Mouse (Mus musculus) hindbrain, embryonic 11.5 days (tissue): Measurements from ENCODE around the gene Elmo2. TPM values are rescaled to one million over a fixed set of nuclear protein-coding genes. Genes with fewer than 3 reads are reported as not detected.

ENCODE experiments used
- ATAC-seq: fragments of 200-750 bp; cut with Nextera tagmentation; 2 replicates; pipeline ENCODE4 v1.8.0; 2017; ENCODE audit warnings: mild to moderate bottlenecking, moderate TSS enrichment, moderate library complexity; ENCODE audit not compliant: low FRiP score
- DNase-seq: peaks from one replicate; pipeline ENCODE4 v3.0.0-alpha.2; 2015; ENCODE audit warnings: low spot score
- H3K27ac ChIP-seq: fragments of 300-500 bp; sonication (generic); 2 replicates; pipeline ENCODE4 v1.5.1; 2014; ENCODE audit warnings: mild to moderate bottlenecking, low read depth, low read length
- H3K27me3 ChIP-seq: fragments of 300-500 bp; sonication (generic); 2 replicates; pipeline ENCODE4 v1.6.1; 2014; ENCODE audit warnings: mild to moderate bottlenecking, low read length, moderate library complexity, mixed read lengths; ENCODE audit not compliant: control insufficient read depth, insufficient read depth
- H3K36me3 ChIP-seq: fragments of 300-500 bp; sonication (generic); 2 replicates; pipeline ENCODE4 v1.6.1; 2014; ENCODE audit warnings: mild to moderate bottlenecking, low read length, moderate library complexity, mixed read lengths; ENCODE audit not compliant: control insufficient read depth, insufficient read depth
- H3K4me1 ChIP-seq: fragments of 300-500 bp; sonication (generic); replicated peaks from 2 replicates; pipeline ENCODE4 v1.6.1; 2014; ENCODE audit warnings: low read length, mixed read lengths; ENCODE audit not compliant: control insufficient read depth, insufficient read depth
- H3K4me2 ChIP-seq: fragments of 300-500 bp; sonication (generic); replicated peaks from 2 replicates; pipeline ENCODE4 v1.6.1; 2014; ENCODE audit warnings: mild to moderate bottlenecking, low read depth, low read length
- H3K4me3 ChIP-seq: fragments of 300-500 bp; sonication (generic); 2 replicates; pipeline ENCODE4 v1.5.1; 2014; ENCODE audit warnings: low read depth, low read length
- H3K9ac ChIP-seq: fragments of 300-500 bp; sonication (generic); 2 replicates; pipeline ENCODE4 v1.6.1; 2014; ENCODE audit warnings: low read depth, low read length
- H3K9me3 ChIP-seq: fragments of 300-500 bp; sonication (generic); 2 replicates; pipeline ENCODE4 v1.6.1; 2016; ENCODE audit warnings: low read length; ENCODE audit not compliant: control insufficient read depth
- WGBS: fragments of 180-500 bp; shearing (Covaris S2); extraction: QIAGEN DNeasy Blood & Tissue Kit; methylation state at CpG from one replicate; pipeline ENCODE4 v1.1.7; 2014; 5-methylcytosine and 5-hydroxymethylcytosine counted together
- polyA plus RNA-seq: library from polyadenylated mRNA; unstranded; fragments of >200 nt; fragmentation: Nextera tagmentation; extraction: Ambion mirVana; gene quantifications from 2 replicates; pipeline ENCODE4 v1.2.1, GENCODE M21; 2014

The Elmo2 gene
- polyA plus RNA-seq, 1 experiment from 2014 or later: 76.7 TPM

GRCm38 (mm10) chr2:165329703-165330102 lies 3.4 kb upstream of the Elmo2 start:
- no peak overlapping the region for H3K27ac ChIP-seq
- no peak overlapping the region for H3K4me2 ChIP-seq
- no peak overlapping the region for H3K9ac ChIP-seq
- H3K4me1 ChIP-seq: peaks cover 6% of the 10 kb centered on the region; the same call in 1 of the 2 replicates
- no peaks in the 10 kb centered on the region for H3K27me3 ChIP-seq
- no peak overlapping the region for H3K4me3 ChIP-seq
- no peaks in the 10 kb centered on the region for H3K9me3 ChIP-seq
- DNase-seq (no peak), ATAC-seq (no peak)
- H3K36me3 ChIP-seq: no peaks in the 10 kb centered on the region
- WGBS: 37% methylated on average over 3 of the region's 3 CpGs

DNA sequence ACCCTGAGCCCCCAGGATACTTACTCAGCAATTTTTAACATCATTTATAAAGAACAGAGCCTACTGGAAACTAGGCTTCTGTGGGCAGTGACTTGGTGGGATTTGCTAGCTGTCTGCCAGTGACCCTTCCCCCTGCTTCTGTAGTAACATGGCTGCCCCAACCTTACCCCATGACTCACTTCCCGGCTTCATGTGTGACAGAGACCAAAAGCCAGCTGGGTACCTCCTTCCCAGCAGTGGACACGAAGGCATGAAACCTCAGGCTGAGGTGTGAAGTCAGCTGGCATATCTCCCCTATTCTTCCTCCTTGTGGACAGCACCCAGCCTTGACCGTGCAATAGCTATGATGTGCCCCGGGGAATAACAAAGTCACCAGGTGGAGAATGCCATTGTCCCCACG lies 2.5 kb upstream of the Elmo2 start:
- ATAC-seq (no peak), DNase-seq (no peak)
- Histone ChIP-seq H3K27ac (no peak overlapping the region), H3K4me2 (no peak overlapping the region), H3K4me1 (peaks cover 6% of the 10 kb centered on the region; the same call in 1 of the 2 replicates), H3K9me3 (no peaks in the 10 kb centered on the region), H3K36me3 (no peaks in the 10 kb centered on the region), H3K4me3 (no peak overlapping the region), H3K27me3 (no peaks in the 10 kb centered on the region), H3K9ac (no peak overlapping the region)
- 79% methylated on average over 5 of the region's 5 CpGs for WGBS

DNA sequence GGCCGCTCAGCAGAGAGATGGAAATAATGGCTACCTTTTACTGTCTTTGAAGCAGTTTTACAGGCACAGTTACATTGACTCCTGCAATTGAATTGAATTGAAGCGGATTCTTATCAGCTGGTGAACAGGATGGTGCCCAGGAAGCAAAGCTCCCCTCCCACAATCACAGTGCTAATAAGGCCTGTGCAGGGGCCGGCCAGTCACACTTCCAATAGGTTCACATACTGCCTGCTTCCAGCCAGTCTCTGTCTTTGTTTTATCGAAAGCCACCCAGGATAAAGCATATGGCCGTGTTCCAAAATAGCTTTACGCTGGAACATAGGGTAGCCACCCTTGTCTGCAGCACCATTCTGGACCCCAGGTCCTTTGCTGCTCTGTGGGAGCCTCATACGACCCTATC lies 1.1 kb upstream of the Elmo2 start:
- DNase-seq: no peak

GRCm38 (mm10) chr2:165325521-165326303 lies 567 bp downstream of the Elmo2 start:
- WGBS: under 1% methylated on average over 30 of the region's 30 CpGs
- Histone ChIP-seq H3K27ac (peak overlapping the region; percentile 68), H3K4me1 (peaks cover 14% of the 10 kb centered on the region; the same call in 1 of the 2 replicates), H3K36me3 (no peaks in the 10 kb centered on the region), H3K4me2 (peak overlapping the region; percentile 81), H3K4me3 (peak overlapping the region; percentile 87), H3K9me3 (no peaks in the 10 kb centered on the region), H3K27me3 (no peaks in the 10 kb centered on the region), H3K9ac (peak overlapping the region; percentile 92)
- ATAC-seq (peak; percentile 36), DNase-seq (no peak)

More for the DNA sequence above, 1.1 kb upstream of the Elmo2 start:
- Histone ChIP-seq H3K36me3 (no peaks in the 10 kb centered on the region), H3K4me2 (peak overlapping the region; percentile 89; the same call in 1 of the 2 replicates), H3K4me3 (peak overlapping the region; percentile 87; the same call in 1 of the 2 replicates), H3K9me3 (no peaks in the 10 kb centered on the region), H3K27ac (no peak overlapping the region), H3K9ac (no peak overlapping the region; the same call in 1 of the 2 replicates), H3K4me1 (peaks cover 6% of the 10 kb centered on the region; the same call in 1 of the 2 replicates), H3K27me3 (no peaks in the 10 kb centered on the region)
- WGBS: 64% methylated on average over 7 of the region's 7 CpGs
- ATAC-seq: no peak

DNA sequence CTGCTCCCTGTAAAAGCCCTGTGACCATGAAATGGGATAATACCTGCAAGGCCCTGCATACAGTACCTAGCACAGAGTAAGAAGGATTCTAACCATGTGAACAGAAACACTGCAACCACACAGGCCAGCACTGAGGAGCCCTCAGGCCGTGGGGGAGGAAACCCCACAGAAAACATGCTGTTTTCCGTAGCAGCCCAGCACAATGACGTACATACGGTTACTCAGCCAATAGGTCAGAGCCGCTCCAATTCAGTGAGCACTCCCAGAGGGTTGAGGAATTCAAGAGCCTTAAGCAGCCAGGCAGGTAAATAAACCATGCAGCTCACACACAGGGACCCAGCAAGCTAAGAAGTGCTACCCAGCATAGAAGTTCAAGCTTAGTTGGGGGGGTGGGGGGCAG lies 2.4 kb downstream of the Elmo2 start:
- H3K4me3 ChIP-seq: no peak overlapping the region
- no peaks in the 10 kb centered on the region for H3K27me3 ChIP-seq
- H3K4me1 ChIP-seq: peaks cover 14% of the 10 kb centered on the region; the same call in 1 of the 2 replicates
- H3K9me3 ChIP-seq: no peaks in the 10 kb centered on the region
- DNase-seq (no peak), ATAC-seq (no peak)
- no peak overlapping the region for H3K9ac ChIP-seq
- no peak overlapping the region for H3K27ac ChIP-seq
- 49% methylated on average over 5 of the region's 5 CpGs for WGBS
- no peaks in the 10 kb centered on the region for H3K36me3 ChIP-seq
- H3K4me2 ChIP-seq: no peak overlapping the region

DNA sequence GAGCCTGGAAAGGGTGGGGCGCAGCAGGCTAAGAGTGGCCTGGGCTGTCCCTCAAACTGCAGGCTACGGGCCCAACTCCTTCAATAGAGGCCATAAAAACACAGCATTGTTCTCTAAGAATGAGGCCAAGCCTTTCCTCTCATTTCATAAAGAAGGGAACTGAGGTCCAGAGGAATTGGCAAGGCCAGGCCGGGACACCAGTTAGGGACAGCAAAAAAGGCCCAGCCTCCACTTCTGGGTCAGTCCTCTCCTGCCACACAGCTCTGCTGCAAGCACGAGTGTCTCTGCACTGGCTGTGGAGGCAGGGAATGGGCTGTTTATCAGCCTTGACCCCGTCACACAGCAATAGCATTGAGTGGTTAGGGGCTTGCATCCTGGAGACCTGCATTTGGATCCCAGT lies 2.8 kb downstream of the Elmo2 start:
- DNase-seq: no peak
- ATAC-seq: no peak
- Histone ChIP-seq H3K27me3 (no peaks in the 10 kb centered on the region), H3K36me3 (no peaks in the 10 kb centered on the region), H3K4me3 (no peak overlapping the region), H3K9ac (no peak overlapping the region), H3K27ac (no peak overlapping the region), H3K9me3 (no peaks in the 10 kb centered on the region), H3K4me1 (peaks cover 16% of the 10 kb centered on the region), H3K4me2 (no peak overlapping the region)
- 70% methylated on average over 5 of the region's 5 CpGs for WGBS

DNA sequence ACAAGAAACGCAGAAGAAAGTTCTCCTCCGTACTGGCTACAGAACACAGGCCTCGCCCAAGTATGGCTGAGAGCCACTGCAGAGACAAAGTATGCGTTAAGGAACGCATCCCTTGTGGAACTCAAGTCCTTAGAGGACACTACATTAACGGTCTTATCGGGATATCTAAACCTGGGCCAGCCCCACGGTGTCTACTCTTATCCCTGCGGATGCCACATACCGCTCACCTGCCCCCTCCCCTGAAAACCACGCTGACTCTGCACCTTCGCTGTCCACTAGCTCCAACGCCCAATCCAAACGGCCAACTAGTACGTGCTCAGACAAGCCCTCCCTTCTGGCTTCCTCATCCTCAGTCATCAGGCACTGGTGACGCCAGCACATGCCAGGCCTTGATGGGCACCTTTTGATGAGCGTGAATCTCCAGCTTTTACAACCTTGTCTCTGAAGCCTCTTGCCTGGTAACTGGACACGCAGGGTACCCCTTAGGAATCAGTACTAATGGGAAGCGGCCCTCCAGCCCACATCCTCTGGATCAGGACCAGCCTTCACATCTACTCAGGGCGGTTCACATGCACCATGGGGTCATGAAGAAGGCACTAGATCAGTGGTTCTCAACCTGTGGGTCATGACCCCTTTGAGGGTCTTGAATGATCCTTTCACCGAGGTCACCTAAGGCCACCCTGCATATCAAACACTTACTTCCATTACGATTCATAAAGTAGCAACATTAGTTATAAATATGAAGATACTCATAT lies 4.1 kb downstream of the Elmo2 start:
- ATAC-seq (no peak), DNase-seq (no peak)
- no peaks in the 10 kb centered on the region for H3K27me3 ChIP-seq
- no peak overlapping the region for H3K4me3 ChIP-seq
- H3K4me2 ChIP-seq: no peak overlapping the region
- no peaks in the 10 kb centered on the region for H3K36me3 ChIP-seq
- H3K9ac ChIP-seq: no peak overlapping the region
- 89% methylated on average over 22 of the region's 22 CpGs for WGBS
- no peaks in the 10 kb centered on the region for H3K9me3 ChIP-seq
- peaks cover 28% of the 10 kb centered on the region for H3K4me1 ChIP-seq
- H3K27ac ChIP-seq: no peak overlapping the region

DNA sequence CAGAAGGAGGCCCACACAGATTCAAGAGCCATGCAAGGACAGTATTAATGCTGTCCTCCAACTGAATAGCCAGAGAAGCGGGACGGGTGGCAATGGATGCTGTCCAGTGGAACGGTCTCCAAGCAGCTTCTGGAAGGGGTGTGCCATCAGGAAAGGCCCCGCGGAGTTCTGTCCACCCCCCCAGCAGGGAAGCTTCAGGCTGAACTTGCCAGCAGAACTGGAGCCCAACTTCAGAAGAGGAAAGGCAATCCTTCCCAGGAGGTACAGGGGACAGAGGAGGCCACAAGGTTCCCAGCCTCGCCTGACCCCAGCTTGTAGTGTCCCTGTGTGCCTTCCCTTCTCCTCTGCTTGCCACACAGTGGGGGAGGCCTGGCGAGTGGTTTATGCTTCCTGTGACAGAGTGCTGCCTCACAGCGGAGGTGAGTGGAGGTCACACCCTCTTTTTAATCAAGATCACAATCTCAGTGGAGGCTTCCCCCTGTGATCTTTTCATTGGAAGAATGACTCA lies 4.8 kb downstream of the Elmo2 start:
- Histone ChIP-seq H3K9ac (no peak overlapping the region), H3K9me3 (no peaks in the 10 kb centered on the region), H3K27ac (no peak overlapping the region), H3K36me3 (no peaks in the 10 kb centered on the region), H3K4me2 (no peak overlapping the region), H3K27me3 (no peaks in the 10 kb centered on the region), H3K4me1 (peaks cover 34% of the 10 kb centered on the region), H3K4me3 (no peak overlapping the region)
- WGBS: 48% methylated on average over 8 of the region's 8 CpGs
- ATAC-seq (no peak), DNase-seq (no peak)
